ENCODE assay signal across 10 mouse cellular contexts in genomic region chr5:120516221-120516984, GRCm38 (mm10). TPM values are rescaled to one million over a fixed set of nuclear protein-coding genes. Genes with fewer than 3 reads are reported as not detected.
DNase-seq lines count a peak whose midpoint lies in the region; ATAC-seq lines count a peak whose summit lies in the region.
"Had no signal": no experiment of that assay in that cellular context is flagged by ENCODE, and none has a peak within 500 bp of the region (broad histone marks: within the 10 kb centered on the region; RNA-seq: fewer than 3 reads in every experiment).

No protein-coding gene starts in this region.

- ATAC-seq in hindbrain, embryonic 16.5 days = no peak

- H3K9ac ChIP-seq in hindbrain, embryonic 16.5 days (ENCODE audit: low read depth, low read length) = no peak overlapping the region; the same call in 1 of the 2 replicates
- H3K9ac ChIP-seq: embryonic facial prominence, embryonic 13.5 days; lung, embryonic 15.5 days had no signal

- peak overlapping the region; percentile 72 for H3K27ac ChIP-seq in hindbrain, embryonic 10.5 days
- no peak overlapping the region for H3K27ac ChIP-seq in hindbrain, embryonic 16.5 days (ENCODE audit: low read depth, low read length)
- H3K27ac ChIP-seq: lung, embryonic 15.5 days had no signal

- no peaks in the 10 kb centered on the region for H3K9me3 ChIP-seq in hindbrain, embryonic 10.5 days
- no peaks in the 10 kb centered on the region for H3K9me3 ChIP-seq in hindbrain, embryonic 16.5 days (ENCODE audit: control insufficient read depth, low read length)
- H3K9me3 ChIP-seq: embryonic facial prominence, embryonic 13.5 days; lung, embryonic 15.5 days had no signal

- no peak for DNase-seq in hindbrain, embryonic 10.5 days (ENCODE audit: low spot score)
- DNase-seq in adrenal gland, postnatal 14 days = peak; percentile 63
- peak; percentile 78 for DNase-seq in kidney, adult 18-20 months
- peak; percentile 62 for DNase-seq in lung, postnatal 36 days
- DNase-seq in thymus, postnatal 10 days (ENCODE audit: low spot score in 2 of 2) = no peak
- no peak for DNase-seq in spleen, adult 12 weeks (ENCODE audit: low spot score)
- DNase-seq in embryo, embryonic 9.5 days (ENCODE audit: extremely low spot score) = no peak

- no peak overlapping the region for H3K4me3 ChIP-seq in hindbrain, embryonic 10.5 days
- no peak overlapping the region for H3K4me3 ChIP-seq in hindbrain, embryonic 16.5 days (ENCODE audit: low read length)
- H3K4me3 ChIP-seq: embryonic facial prominence, embryonic 13.5 days; lung, embryonic 15.5 days had no signal

- peaks cover 16% of the 10 kb centered on the region for H3K27me3 ChIP-seq in hindbrain, embryonic 10.5 days (ENCODE audit: insufficient read depth, poor library complexity, severe bottlenecking)
- no peaks in the 10 kb centered on the region for H3K27me3 ChIP-seq in hindbrain, embryonic 16.5 days (replicated peaks; ENCODE audit: control insufficient read depth, insufficient read depth, low read length)
- H3K27me3 ChIP-seq: lung, embryonic 15.5 days had no signal

- 63% methylated on average over 15 of the region's 15 CpGs for WGBS in hindbrain, embryonic 10.5 days
- 56% methylated on average over 15 of the region's 15 CpGs for WGBS in hindbrain, embryonic 16.5 days

- H3K36me3 ChIP-seq in hindbrain, embryonic 10.5 days = no peaks in the 10 kb centered on the region
- no peaks in the 10 kb centered on the region for H3K36me3 ChIP-seq in hindbrain, embryonic 16.5 days (ENCODE audit: control insufficient read depth, insufficient read depth, low read length)
- H3K36me3 ChIP-seq: embryonic facial prominence, embryonic 13.5 days; lung, embryonic 15.5 days had no signal

- H3K4me1 ChIP-seq in hindbrain, embryonic 10.5 days (replicated peaks) = peaks cover 56% of the 10 kb centered on the region
- H3K4me1 ChIP-seq in hindbrain, embryonic 16.5 days (ENCODE audit: control insufficient read depth, insufficient read depth, low read depth, low read length) = peaks cover 3% of the 10 kb centered on the region

- H3K4me2 ChIP-seq in hindbrain, embryonic 16.5 days (ENCODE audit: low read length) = no peak overlapping the region
- H3K4me2 ChIP-seq: embryonic facial prominence, embryonic 13.5 days; lung, embryonic 15.5 days had no signal

RNA-seq across cellular contexts. Expression of gene Slc8b1, which starts 5.4 kb away (rescaled TPM):
- 4.4 and 5.8 TPM in 2 replicates for polyA plus RNA-seq in hindbrain, embryonic 10.5 days (2016; fragmentation: Nextera tagmentation; extraction: Ambion mirVana)
- polyA plus RNA-seq in hindbrain, embryonic 16.5 days (2015; fragmentation: Nextera tagmentation; extraction: Ambion mirVana) = 2.3 and 2.7 TPM in 2 replicates
- total RNA-seq in adrenal gland, postnatal 14 days (2021) = 33.5 and 35.6 TPM in 2 replicates

RNA-seq across cellular contexts. Expression of gene Plbd2, which starts 13.0 kb away (rescaled TPM):
- 42.5 and 43.0 TPM in 2 replicates for polyA plus RNA-seq in hindbrain, embryonic 10.5 days (2016; fragmentation: Nextera tagmentation; extraction: Ambion mirVana)
- 37.6 and 39.0 TPM in 2 replicates for polyA plus RNA-seq in hindbrain, embryonic 16.5 days (2015; fragmentation: Nextera tagmentation; extraction: Ambion mirVana)
- 63.6 and 70.5 TPM in 2 replicates for total RNA-seq in adrenal gland, postnatal 14 days (2021)

RNA-seq across cellular contexts. Expression of gene Sds, which starts 40.1 kb away (rescaled TPM):
- polyA plus RNA-seq in hindbrain, embryonic 10.5 days (2016; fragmentation: Nextera tagmentation; extraction: Ambion mirVana) = not detected in 2 replicates
- 0.40 and 0.80 TPM in 2 replicates for polyA plus RNA-seq in hindbrain, embryonic 16.5 days (2015; fragmentation: Nextera tagmentation; extraction: Ambion mirVana)
- total RNA-seq in adrenal gland, postnatal 14 days (2021) = 3.5 and 28.1 TPM in 2 replicates
- polyA plus RNA-seq: embryonic facial prominence, embryonic 13.5 days; lung, embryonic 15.5 days had no signal

RNA-seq across cellular contexts. Expression of gene Sdsl, which starts 43.8 kb away (rescaled TPM):
- 6.2 and 7.9 TPM in 2 replicates for polyA plus RNA-seq in hindbrain, embryonic 10.5 days (2016; fragmentation: Nextera tagmentation; extraction: Ambion mirVana)
- polyA plus RNA-seq in hindbrain, embryonic 16.5 days (2015; fragmentation: Nextera tagmentation; extraction: Ambion mirVana) = 8.1 and 9.4 TPM in 2 replicates
- total RNA-seq in adrenal gland, postnatal 14 days (2021) = 43.0 and 43.7 TPM in 2 replicates

Comparison
In these comparisons a context has a peak if more than half of its experiments do, and no peak if none do; other contexts are left out.
1. DNase-seq: peak in adrenal gland, postnatal 14 days (single experiment), kidney, adult 18-20 months (single experiment) and lung, postnatal 36 days (single experiment); none in hindbrain, embryonic 10.5 days (single experiment), thymus, postnatal 10 days (0 of 2), spleen, adult 12 weeks (single experiment) and embryo, embryonic 9.5 days (single experiment).